ENCODE assay signal across 28 mouse cellular contexts in the genomic region with DNA sequence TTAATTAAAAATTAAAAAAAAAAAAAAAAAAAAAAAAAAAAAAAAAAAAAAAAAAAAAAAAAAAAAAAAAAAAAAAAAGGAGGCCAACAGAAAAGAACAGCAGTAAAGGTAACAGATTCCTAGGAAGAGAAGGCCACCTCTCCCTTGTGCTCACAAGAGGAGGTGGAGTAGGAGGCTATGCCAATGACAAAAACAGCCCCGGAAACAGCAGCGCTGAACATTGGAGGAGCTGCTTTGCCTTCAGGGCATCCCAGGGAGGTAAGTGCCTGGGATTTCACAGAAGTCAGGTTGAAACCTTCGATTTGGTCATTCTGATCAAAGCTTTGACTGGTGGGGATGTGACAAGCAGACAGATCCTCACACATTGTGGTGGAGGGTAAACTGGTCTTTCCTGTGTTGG.
DNase-seq lines count a peak whose midpoint lies in the region; ATAC-seq and TF ChIP-seq lines count a peak whose summit lies in the region.
"Had no signal": no experiment of that assay in that cellular context is flagged by ENCODE, and none has a peak within 500 bp of the region (broad histone marks: within the 10 kb centered on the region; RNA-seq: fewer than 3 reads in every experiment).

No protein-coding gene starts in this region.

- no peaks in the 10 kb centered on the region for H3K27me3 ChIP-seq in embryonic facial prominence, embryonic 11.5 days (ENCODE audit: control insufficient read depth, insufficient read depth, low read length)
- no peaks in the 10 kb centered on the region for H3K27me3 ChIP-seq in embryonic facial prominence, embryonic 10.5 days (replicated peaks; ENCODE audit: low read depth, poor library complexity, severe bottlenecking)
- no peaks in the 10 kb centered on the region for H3K27me3 ChIP-seq in heart, adult 2 months (ENCODE audit: control insufficient read depth, insufficient read depth, low read length)
- H3K27me3 ChIP-seq in forebrain, postnatal 0 days (ENCODE audit: insufficient read depth, low read length) = no peaks in the 10 kb centered on the region
- H3K27me3 ChIP-seq: CH12.LX; embryonic facial prominence, embryonic 13.5 days; embryonic facial prominence, embryonic 15.5 days; forebrain, embryonic 12.5 days; Patski had no signal

- no peak overlapping the region for H3K4me3 ChIP-seq in embryonic facial prominence, embryonic 11.5 days (ENCODE audit: low read depth, low read length)
- no peak overlapping the region for H3K4me3 ChIP-seq in embryonic facial prominence, embryonic 10.5 days
- H3K4me3 ChIP-seq in heart, adult 2 months = no peak overlapping the region
- H3K4me3 ChIP-seq in olfactory bulb, adult 2 months (ENCODE audit: insufficient read depth, low read depth, low read length) = no peak overlapping the region
- no peak overlapping the region for H3K4me3 ChIP-seq in forebrain, postnatal 0 days (ENCODE audit: low read depth, low read length)
- H3K4me3 ChIP-seq: embryonic facial prominence, embryonic 13.5 days; embryonic facial prominence, embryonic 15.5 days; erythroblast, embryonic 14.5 days; forebrain, embryonic 10.5 days; forebrain, embryonic 12.5 days had no signal

- no peak for TF ChIP-seq EP300 in heart, adult 2 months (IDR thresholded peaks at IDR 0.05; ENCODE audit: insufficient read depth, low read depth, low read length)

- no peaks in the 10 kb centered on the region for H3K79me2 ChIP-seq in heart, adult 2 months (replicated peaks; ENCODE audit: control insufficient read depth, insufficient read depth, low read length)

- no peaks in the 10 kb centered on the region for H3K4me1 ChIP-seq in embryonic facial prominence, embryonic 11.5 days (ENCODE audit: control insufficient read depth, insufficient read depth, low read length)
- no peaks in the 10 kb centered on the region for H3K4me1 ChIP-seq in embryonic facial prominence, embryonic 10.5 days
- H3K4me1 ChIP-seq in heart, adult 2 months (ENCODE audit: control insufficient read depth, insufficient read depth, low read length) = no peaks in the 10 kb centered on the region
- H3K4me1 ChIP-seq in olfactory bulb, adult 2 months (ENCODE audit: control insufficient read depth, insufficient read depth, low read length) = peaks cover 12% of the 10 kb centered on the region
- H3K4me1 ChIP-seq in forebrain, postnatal 0 days (ENCODE audit: insufficient read depth) = no peaks in the 10 kb centered on the region
- H3K4me1 ChIP-seq: embryonic facial prominence, embryonic 13.5 days; embryonic facial prominence, embryonic 15.5 days; forebrain, embryonic 10.5 days; forebrain, embryonic 12.5 days had no signal

- DNase-seq in embryonic facial prominence, embryonic 11.5 days (ENCODE audit: low spot score) = peak; percentile 2
- DNase-seq in embryonic facial prominence, embryonic 10.5 days (ENCODE audit: low spot score) = no peak
- peak; percentile 64 for DNase-seq in heart, adult 11 months
- no peak for DNase-seq in heart, adult 2 months
- DNase-seq in forebrain, postnatal 0 days = no peak
- DNase-seq: adrenal gland, adult 8-10 months; adrenal gland, postnatal 14 days; adrenal gland, postnatal 36 days; B cell, adult 2 months; cerebellum, adult 11 months; cerebellum, adult 18-20 months; cerebellum, adult 8-10 months; cerebellum, adult 9-11 months; cerebellum, postnatal 14 days; cerebellum, postnatal 36 days; embryo, embryonic 11 days had no signal

- no peak overlapping the region for H3K4me2 ChIP-seq in embryonic facial prominence, embryonic 11.5 days (ENCODE audit: low read depth, low read length)
- H3K4me2 ChIP-seq in forebrain, postnatal 0 days (ENCODE audit: low read depth) = no peak overlapping the region
- H3K4me2 ChIP-seq: embryonic facial prominence, embryonic 13.5 days; embryonic facial prominence, embryonic 15.5 days; forebrain, embryonic 12.5 days had no signal

- no peak for ATAC-seq in embryonic facial prominence, embryonic 11.5 days (replicated peaks; ENCODE audit: insufficient number of reproducible peaks, low FRiP score, low TSS enrichment, low read depth)
- ATAC-seq in forebrain, postnatal 0 days = no peak
- ATAC-seq: CD4-positive, CD25-positive, alpha-beta regulatory T cell, adult 4 months; forebrain, embryonic 14.5 days; forebrain, embryonic 16.5 days; Patski had no signal

- TF ChIP-seq CTCF in heart, adult 2 months (IDR thresholded peaks at IDR 0.05) = no peak
- no peak for TF ChIP-seq CTCF in olfactory bulb, adult 2 months (IDR thresholded peaks at IDR 0.05; ENCODE audit: insufficient read depth, low read depth, low read length)
- no peak for TF ChIP-seq CTCF in forebrain, postnatal 0 days (IDR thresholded peaks at IDR 0.05; ENCODE audit: low read depth)

- no peaks in the 10 kb centered on the region for H3K36me3 ChIP-seq in embryonic facial prominence, embryonic 11.5 days (replicated peaks; ENCODE audit: control insufficient read depth, insufficient read depth, low read depth, low read length)
- H3K36me3 ChIP-seq in embryonic facial prominence, embryonic 10.5 days (replicated peaks) = no peaks in the 10 kb centered on the region
- no peaks in the 10 kb centered on the region for H3K36me3 ChIP-seq in heart, adult 2 months (ENCODE audit: control insufficient read depth, insufficient read depth, low read length)
- no peaks in the 10 kb centered on the region for H3K36me3 ChIP-seq in forebrain, postnatal 0 days (ENCODE audit: insufficient read depth)
- H3K36me3 ChIP-seq: embryonic facial prominence, embryonic 13.5 days; embryonic facial prominence, embryonic 15.5 days; forebrain, embryonic 10.5 days; forebrain, embryonic 12.5 days; G1E had no signal

- TF ChIP-seq POLR2A in heart, adult 2 months (IDR thresholded peaks at IDR 0.05; ENCODE audit: insufficient read depth, low read depth, low read length) = no peak
- no peak for TF ChIP-seq POLR2A in olfactory bulb, adult 2 months (IDR thresholded peaks at IDR 0.05; ENCODE audit: insufficient read depth, low read depth, low read length)

- H3K9ac ChIP-seq in embryonic facial prominence, embryonic 11.5 days (replicated peaks; ENCODE audit: low read length) = no peak overlapping the region
- no peak overlapping the region for H3K9ac ChIP-seq in heart, adult 2 months (ENCODE audit: low read depth, low read length)
- H3K9ac ChIP-seq in forebrain, postnatal 0 days = no peak overlapping the region
- H3K9ac ChIP-seq: embryonic facial prominence, embryonic 13.5 days; embryonic facial prominence, embryonic 15.5 days; forebrain, embryonic 12.5 days had no signal

- 36% methylated on average over 3 of the region's 3 CpGs for WGBS in embryonic facial prominence, embryonic 11.5 days
- 49% methylated on average over 3 of the region's 3 CpGs for WGBS in embryonic facial prominence, embryonic 10.5 days
- WGBS in heart, adult 2 months = 73% methylated on average over 3 of the region's 3 CpGs
- WGBS in olfactory bulb, adult 2 months = 35% methylated on average over 3 of the region's 3 CpGs
- 66% methylated on average over 3 of the region's 3 CpGs for WGBS in forebrain, postnatal 0 days

- intact Hi-C loops in heart, adult 2 months (cut with DNase I) = no loop called here

- H3K9me3 ChIP-seq in embryonic facial prominence, embryonic 11.5 days (replicated peaks; ENCODE audit: control insufficient read depth, low read length) = no peaks in the 10 kb centered on the region
- no peaks in the 10 kb centered on the region for H3K9me3 ChIP-seq in embryonic facial prominence, embryonic 10.5 days
- no peaks in the 10 kb centered on the region for H3K9me3 ChIP-seq in forebrain, postnatal 0 days (ENCODE audit: low read length)
- H3K9me3 ChIP-seq: embryonic facial prominence, embryonic 13.5 days; embryonic facial prominence, embryonic 15.5 days; forebrain, embryonic 10.5 days; forebrain, embryonic 12.5 days had no signal

- no peak overlapping the region for H3K27ac ChIP-seq in embryonic facial prominence, embryonic 11.5 days (replicated peaks; ENCODE audit: low read depth, low read length)
- no peak overlapping the region for H3K27ac ChIP-seq in embryonic facial prominence, embryonic 10.5 days (replicated peaks)
- no peak overlapping the region for H3K27ac ChIP-seq in heart, adult 2 months
- H3K27ac ChIP-seq in olfactory bulb, adult 2 months (ENCODE audit: insufficient read depth, low read depth, low read length) = peak overlapping the region; percentile 40; the same call in 1 of the 2 replicates
- H3K27ac ChIP-seq in forebrain, postnatal 0 days (ENCODE audit: low read depth, low read length) = no peak overlapping the region
- H3K27ac ChIP-seq: embryonic facial prominence, embryonic 13.5 days; embryonic facial prominence, embryonic 15.5 days; forebrain, embryonic 10.5 days; forebrain, embryonic 12.5 days had no signal

Comparison
In these comparisons a context has a peak if more than half of its experiments do, and no peak if none do; other contexts are left out.
1. DNase-seq: peak in embryonic facial prominence, embryonic 11.5 days (single experiment) and heart, adult 11 months (single experiment); none in embryonic facial prominence, embryonic 10.5 days (single experiment), heart, adult 2 months (0 of 2) and forebrain, postnatal 0 days (single experiment).